Mouse (Mus musculus) heart, embryonic 12.5 days (tissue): ENCODE measurements at regions not wholly inside any gene's neighbourhood (a gene's known extent, or its start where the extent isn't known, plus 50 kb on each side); places are given as distances from the start of the nearest gene placed in this dataset.

Experiments
- ATAC-seq: fragments of 200-750 bp; cut with Nextera tagmentation; 2 replicates; pipeline ENCODE4 v1.8.0; 2017; ENCODE audit warnings: moderate TSS enrichment, moderate library complexity; ENCODE audit not compliant: insufficient number of reproducible peaks, low FRiP score
- H3K27ac ChIP-seq: fragments of 300-500 bp; sonication (generic); 2 replicates; pipeline ENCODE4 v1.5.1; 2016; ENCODE audit warnings: mild to moderate bottlenecking, moderate library complexity; ENCODE audit not compliant: poor library complexity, severe bottlenecking
- H3K27me3 ChIP-seq: fragments of 300-500 bp; sonication (generic); replicated peaks from 2 replicates; pipeline ENCODE4 v1.6.1; 2016; ENCODE audit warnings: mild to moderate bottlenecking, moderate library complexity
- H3K36me3 ChIP-seq: fragments of 300-500 bp; sonication (generic); 2 replicates; pipeline ENCODE4 v1.6.1; 2016; ENCODE audit warnings: mild to moderate bottlenecking, moderate library complexity
- H3K4me1 ChIP-seq: fragments of 300-500 bp; sonication (generic); replicated peaks from 2 replicates; pipeline ENCODE4 v1.6.1; 2016; ENCODE audit warnings: mild to moderate bottlenecking
- H3K4me2 ChIP-seq: fragments of 300-500 bp; sonication (generic); 2 replicates; pipeline ENCODE4 v1.6.1; 2016; ENCODE audit warnings: mild to moderate bottlenecking, moderate library complexity
- H3K4me3 ChIP-seq: fragments of 300-500 bp; sonication (generic); 2 replicates; pipeline ENCODE4 v1.5.1; 2016; ENCODE audit warnings: mild to moderate bottlenecking
- H3K9ac ChIP-seq: fragments of 300-500 bp; sonication (generic); 2 replicates; pipeline ENCODE4 v1.6.1; 2016; ENCODE audit warnings: mild to moderate bottlenecking, moderate library complexity
- H3K9me3 ChIP-seq: fragments of 300-500 bp; sonication (generic); replicated peaks from 2 replicates; pipeline ENCODE4 v1.6.1; 2016; ENCODE audit warnings: mild to moderate bottlenecking, moderate library complexity
- WGBS: fragments of 180-500 bp; shearing (Covaris S2); methylation state at CpG from one replicate; pipeline ENCODE4 v1.1.7; 2016; 5-methylcytosine and 5-hydroxymethylcytosine counted together

DNA sequence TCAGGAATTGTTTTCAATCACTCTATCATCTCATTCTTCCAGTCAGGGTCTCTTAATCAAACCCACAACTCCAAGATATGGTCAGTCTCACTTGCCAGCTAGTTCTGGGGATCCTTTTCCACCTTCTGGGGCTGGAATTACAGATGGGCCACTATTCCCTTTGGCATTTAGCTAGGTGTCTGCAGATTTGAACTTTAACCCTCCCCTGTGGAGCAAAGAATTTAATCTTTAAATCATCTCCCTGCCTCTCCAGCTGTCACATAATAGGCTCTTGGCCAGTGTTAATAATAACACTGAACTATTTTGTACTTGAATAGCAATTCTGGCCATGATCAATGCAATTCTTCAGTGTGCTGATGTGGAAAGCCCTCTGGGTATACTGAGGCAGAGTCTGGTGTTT, 435.0 kb upstream of the Tmem132c start:
- no peaks in the 10 kb centered on the region for H3K4me1 ChIP-seq
- no peak for ATAC-seq
- peaks cover 2% of the 10 kb centered on the region; the same call in 1 of the 2 replicates for H3K9me3 ChIP-seq
- H3K9ac ChIP-seq: no peak overlapping the region
- H3K4me2 ChIP-seq: no peak overlapping the region
- H3K4me3 ChIP-seq: no peak overlapping the region
- H3K27me3 ChIP-seq: no peaks in the 10 kb centered on the region
- H3K36me3 ChIP-seq: no peaks in the 10 kb centered on the region
- H3K27ac ChIP-seq: no peak overlapping the region

DNA sequence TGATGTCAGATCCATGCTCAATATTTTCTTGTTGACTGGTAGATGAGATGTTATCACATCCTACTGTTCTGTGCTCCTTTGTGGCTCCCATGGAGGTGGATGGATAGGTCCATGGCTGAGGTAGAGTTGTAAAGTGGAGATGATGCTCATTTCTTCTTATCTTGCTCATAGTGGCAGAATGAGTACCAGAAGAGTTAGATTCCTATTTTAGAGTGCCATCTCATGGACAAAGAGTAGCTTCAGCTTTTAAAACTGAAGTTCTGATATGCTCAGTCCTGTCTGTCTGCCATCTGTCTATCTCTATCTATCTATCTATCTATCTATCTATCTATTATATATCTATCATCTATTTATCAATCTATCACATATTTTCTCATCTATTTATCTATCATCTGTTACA, 425.5 kb upstream of the Tmem132c start:
- ATAC-seq: no peak

DNA sequence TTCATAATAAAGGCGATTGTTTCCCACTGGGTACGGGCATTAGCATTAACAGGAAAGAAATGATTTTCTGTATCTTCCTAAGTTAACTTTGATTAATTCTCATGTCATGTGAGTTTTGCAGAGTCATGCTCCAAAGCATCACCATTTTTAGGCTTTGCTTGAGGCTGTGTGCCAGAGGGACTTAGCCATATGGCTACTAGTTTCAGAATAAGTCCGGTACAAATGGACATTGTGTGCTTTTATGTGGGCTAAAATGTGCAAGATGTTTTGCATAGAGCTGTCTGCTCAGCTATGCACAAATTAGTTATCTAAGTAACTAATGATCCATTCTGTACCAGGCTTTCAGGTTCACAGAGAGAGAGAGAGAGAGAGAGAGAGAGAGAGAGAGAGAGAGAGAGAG, 406.2 kb upstream of the Tmem132c start:
- Histone ChIP-seq H3K9me3 (0 out of 2 replicates have a peak, but pooled peaks cover 4% of the 10 kb centered on the region), H3K27me3 (no peaks in the 10 kb centered on the region), H3K27ac (no peak overlapping the region), H3K4me3 (no peak overlapping the region), H3K4me1 (no peaks in the 10 kb centered on the region), H3K4me2 (no peak overlapping the region), H3K36me3 (no peaks in the 10 kb centered on the region), H3K9ac (no peak overlapping the region)
- ATAC-seq: no peak
- WGBS: 84% methylated on average over 3 of the region's 3 CpGs

More for the DNA sequence above, 425.5 kb upstream of the Tmem132c start:
- no peaks in the 10 kb centered on the region for H3K4me1 ChIP-seq
- H3K36me3 ChIP-seq: no peaks in the 10 kb centered on the region
- no peak overlapping the region for H3K9ac ChIP-seq
- peaks cover 10% of the 10 kb centered on the region; the same call in 1 of the 2 replicates for H3K9me3 ChIP-seq
- H3K27me3 ChIP-seq: no peaks in the 10 kb centered on the region
- no peak overlapping the region for H3K4me2 ChIP-seq
- H3K4me3 ChIP-seq: no peak overlapping the region
- H3K27ac ChIP-seq: no peak overlapping the region

DNA sequence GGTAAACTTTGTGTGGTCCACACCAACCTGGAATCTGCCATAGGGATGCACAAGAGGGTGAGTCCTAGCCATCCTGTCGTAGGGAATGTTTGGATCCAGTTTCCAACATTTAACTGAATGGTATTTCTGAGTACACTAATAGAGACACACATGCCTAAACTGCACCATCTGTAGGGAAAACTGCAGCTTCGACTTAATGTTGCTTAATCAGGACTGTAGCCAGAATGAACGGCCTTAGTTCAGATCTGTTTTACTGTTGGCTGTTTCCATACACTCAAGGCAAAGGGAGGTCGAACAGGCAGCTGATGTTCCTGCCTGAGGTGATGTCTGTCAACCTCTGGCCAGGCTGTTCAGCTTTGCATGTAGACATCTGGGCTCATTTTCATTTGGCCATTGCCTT, 399.0 kb upstream of the Tmem132c start:
- H3K9me3 ChIP-seq: 0 out of 2 replicates have a peak, but pooled peaks cover 4% of the 10 kb centered on the region
- no peak overlapping the region for H3K4me3 ChIP-seq
- H3K27ac ChIP-seq: no peak overlapping the region
- no peaks in the 10 kb centered on the region for H3K27me3 ChIP-seq
- H3K36me3 ChIP-seq: no peaks in the 10 kb centered on the region
- ATAC-seq: no peak
- H3K4me1 ChIP-seq: no peaks in the 10 kb centered on the region
- WGBS: 66% methylated on average over 4 of the region's 4 CpGs
- no peak overlapping the region for H3K9ac ChIP-seq
- H3K4me2 ChIP-seq: no peak overlapping the region

GRCm38 (mm10) chr5:126862078-126862477, 379.5 kb upstream of the Tmem132c start:
- ATAC-seq: no peak
- Histone ChIP-seq H3K4me3 (no peak overlapping the region), H3K27ac (no peak overlapping the region), H3K9ac (no peak overlapping the region), H3K27me3 (no peaks in the 10 kb centered on the region), H3K9me3 (no peaks in the 10 kb centered on the region), H3K4me1 (no peaks in the 10 kb centered on the region), H3K4me2 (no peak overlapping the region), H3K36me3 (no peaks in the 10 kb centered on the region)
- 90% methylated on average over 1 of the region's 1 CpGs for WGBS

GRCm38 (mm10) chr5:126875842-126876241, 365.8 kb upstream of the Tmem132c start:
- Histone ChIP-seq H3K9me3 (no peaks in the 10 kb centered on the region; the same call in 1 of the 2 replicates), H3K36me3 (no peaks in the 10 kb centered on the region), H3K4me1 (no peaks in the 10 kb centered on the region), H3K9ac (no peak overlapping the region), H3K27ac (no peak overlapping the region), H3K4me2 (no peak overlapping the region), H3K4me3 (no peak overlapping the region), H3K27me3 (no peaks in the 10 kb centered on the region)
- WGBS: 36% methylated on average over 1 of the region's 1 CpGs
- no peak for ATAC-seq

DNA sequence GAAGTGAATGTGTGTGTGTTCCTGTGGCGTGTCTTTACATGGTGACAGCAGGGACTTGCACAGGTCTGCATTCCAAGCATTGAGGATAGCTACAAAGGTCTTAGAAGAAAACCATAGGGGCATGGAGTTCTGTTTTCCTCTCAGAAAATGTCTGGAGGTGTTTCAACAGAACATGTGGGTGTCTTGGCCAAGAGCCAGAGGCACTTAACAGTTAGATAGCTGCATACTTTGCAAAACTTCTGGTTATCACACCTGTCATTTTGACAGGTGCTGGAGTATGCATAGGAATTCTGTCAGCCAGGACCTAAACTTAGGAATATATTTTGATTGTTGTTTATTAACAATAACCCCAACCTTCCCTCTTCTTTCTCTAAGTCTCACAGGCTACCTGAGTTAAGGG, 350.9 kb upstream of the Tmem132c start:
- 45% methylated on average over 1 of the region's 1 CpGs for WGBS
- Histone ChIP-seq H3K27me3 (no peaks in the 10 kb centered on the region), H3K9me3 (no peaks in the 10 kb centered on the region; the same call in none of the 2 replicates), H3K4me3 (no peak overlapping the region), H3K9ac (no peak overlapping the region), H3K4me1 (peaks cover 23% of the 10 kb centered on the region), H3K36me3 (no peaks in the 10 kb centered on the region), H3K4me2 (peak overlapping the region; percentile 21; the same call in 1 of the 2 replicates), H3K27ac (peak overlapping the region; percentile 68)
- 0 out of 2 replicates have a peak, but pooled peaks have one; percentile 42 for ATAC-seq

GRCm38 (mm10) chr5:126893063-126893462, 348.5 kb upstream of the Tmem132c start:
- Histone ChIP-seq H3K27me3 (no peaks in the 10 kb centered on the region), H3K27ac (no peak overlapping the region), H3K4me3 (no peak overlapping the region), H3K4me2 (no peak overlapping the region), H3K9ac (no peak overlapping the region), H3K36me3 (no peaks in the 10 kb centered on the region), H3K4me1 (peaks cover 19% of the 10 kb centered on the region), H3K9me3 (peaks cover 3% of the 10 kb centered on the region)
- 82% methylated on average over 4 of the region's 4 CpGs for WGBS
- ATAC-seq: no peak

DNA sequence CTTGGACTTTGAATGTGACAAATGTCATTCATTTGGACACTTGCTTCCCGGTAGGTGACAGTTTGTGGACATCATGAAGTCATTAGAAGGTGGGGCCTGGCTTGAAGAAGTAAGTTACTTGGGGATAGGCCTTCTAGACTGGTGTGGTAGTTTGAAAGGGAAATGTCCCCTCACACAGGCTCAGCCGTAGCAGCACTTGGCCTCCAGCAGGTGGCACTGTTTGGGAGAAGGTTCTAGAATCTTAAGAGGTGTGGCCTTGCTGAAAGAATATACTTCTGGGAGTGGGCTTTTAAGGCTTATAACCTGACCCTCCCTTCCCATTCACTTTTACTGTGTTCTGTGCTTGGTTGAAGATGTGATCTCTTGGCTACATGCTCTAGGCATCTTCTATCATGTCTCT, 331.5 kb upstream of the Tmem132c start:
- no peak for ATAC-seq
- no peak overlapping the region for H3K4me3 ChIP-seq
- H3K27ac ChIP-seq: no peak overlapping the region
- H3K27me3 ChIP-seq: no peaks in the 10 kb centered on the region
- no peak overlapping the region for H3K4me2 ChIP-seq
- WGBS: 81% methylated on average over 2 of the region's 2 CpGs
- H3K4me1 ChIP-seq: no peaks in the 10 kb centered on the region
- 0 out of 2 replicates have a peak, but pooled peaks cover 4% of the 10 kb centered on the region for H3K9me3 ChIP-seq
- H3K36me3 ChIP-seq: no peaks in the 10 kb centered on the region
- H3K9ac ChIP-seq: no peak overlapping the region

DNA sequence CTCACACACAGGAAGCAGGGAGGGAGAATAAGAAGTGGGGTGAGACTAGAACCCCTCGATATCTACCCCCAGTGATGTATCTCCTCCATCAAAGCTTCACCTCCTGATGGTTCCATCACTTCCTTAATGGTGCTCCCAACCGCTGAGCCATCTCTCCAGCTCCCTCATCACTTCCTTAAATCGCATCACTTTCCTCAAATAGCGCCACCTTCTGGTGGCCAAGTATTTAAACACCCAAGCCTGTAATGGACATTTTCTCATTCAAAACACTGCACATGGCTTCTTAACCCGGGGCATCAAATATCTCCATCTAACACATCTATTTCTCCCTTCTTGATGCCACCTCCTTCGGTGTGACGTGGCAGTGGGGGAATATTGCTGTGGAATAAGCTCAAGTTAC, 324.3 kb upstream of the Tmem132c start:
- ATAC-seq: no peak
- Histone ChIP-seq H3K4me3 (no peak overlapping the region), H3K9me3 (no peaks in the 10 kb centered on the region; the same call in 1 of the 2 replicates), H3K27ac (no peak overlapping the region), H3K27me3 (no peaks in the 10 kb centered on the region), H3K4me2 (no peak overlapping the region), H3K4me1 (no peaks in the 10 kb centered on the region), H3K36me3 (no peaks in the 10 kb centered on the region), H3K9ac (no peak overlapping the region)
- WGBS: 67% methylated on average over 7 of the region's 7 CpGs

DNA sequence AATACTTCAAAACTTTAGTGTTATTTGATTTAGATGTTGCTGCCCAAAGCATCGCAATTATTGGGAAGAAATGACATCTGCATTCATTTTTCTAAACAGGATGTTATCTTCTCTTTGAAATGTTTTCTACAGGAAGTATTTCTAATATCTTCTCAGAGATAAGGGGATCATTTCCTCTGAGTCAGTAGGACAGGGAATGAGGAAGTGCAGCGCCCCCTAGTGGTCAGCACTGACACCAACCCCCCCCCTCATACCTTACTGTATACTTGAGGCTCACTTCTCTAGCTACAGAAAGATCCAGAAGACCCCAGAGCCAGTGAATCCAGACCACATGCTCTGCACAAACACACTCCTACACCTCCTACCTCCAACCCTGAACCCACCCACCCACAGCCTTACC, 308.1 kb upstream of the Tmem132c start:
- no peak overlapping the region for H3K4me3 ChIP-seq
- no peak overlapping the region for H3K4me2 ChIP-seq
- 51% methylated on average over 2 of the region's 2 CpGs for WGBS
- H3K9ac ChIP-seq: no peak overlapping the region
- H3K4me1 ChIP-seq: no peaks in the 10 kb centered on the region
- H3K9me3 ChIP-seq: peaks cover 18% of the 10 kb centered on the region
- H3K36me3 ChIP-seq: no peaks in the 10 kb centered on the region
- H3K27me3 ChIP-seq: no peaks in the 10 kb centered on the region
- H3K27ac ChIP-seq: no peak overlapping the region
- ATAC-seq: no peak

DNA sequence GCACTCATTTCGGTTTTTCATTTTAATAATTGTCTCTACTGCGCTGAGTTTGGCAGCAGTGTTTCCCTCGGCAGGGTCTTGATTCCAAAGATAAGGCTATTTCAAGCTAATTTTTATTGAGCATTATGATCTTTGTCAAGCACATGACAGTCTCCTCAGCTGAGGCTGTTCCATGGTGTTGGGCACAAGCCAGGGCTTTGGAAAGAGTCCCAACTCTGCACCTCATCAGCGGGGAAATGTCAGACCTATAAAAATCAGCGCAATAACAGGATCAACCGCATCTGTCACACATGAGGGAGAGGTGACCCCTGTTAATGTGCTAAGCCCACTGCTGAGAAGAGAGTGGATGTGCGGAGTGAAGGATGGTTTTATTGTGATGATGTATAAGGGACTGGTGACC, 296.7 kb upstream of the Tmem132c start:
- no peaks in the 10 kb centered on the region for H3K27me3 ChIP-seq
- H3K9me3 ChIP-seq: peaks cover 11% of the 10 kb centered on the region
- H3K4me3 ChIP-seq: no peak overlapping the region
- no peaks in the 10 kb centered on the region for H3K4me1 ChIP-seq
- H3K9ac ChIP-seq: no peak overlapping the region
- ATAC-seq: no peak
- no peak overlapping the region for H3K4me2 ChIP-seq
- H3K36me3 ChIP-seq: no peaks in the 10 kb centered on the region
- H3K27ac ChIP-seq: no peak overlapping the region
- WGBS: 70% methylated on average over 7 of the region's 7 CpGs
